Mouse (Mus musculus) adrenal gland, postnatal 4 days (tissue): ENCODE measurements around the gene Fam163a. TPM values are rescaled to one million over a fixed set of nuclear protein-coding genes. Genes with fewer than 3 reads are reported as not detected.
"Not testable (repeated sequence)": the region's sequence is repeated elsewhere in the genome, so short reads cannot be mapped to it uniquely, and the experiment has no call there.

ENCODE experiments used
- DNase-seq, 2 experiments: peaks; one replicate each; pipeline ENCODE4 v3.0.0; 2021 to 2022; ENCODE audit warnings: low spot score in 2 of 2, mixed read lengths in 2 of 2
- long read RNA-seq, 2 experiments: library from polyadenylated mRNA; stranded (forward); transcript quantifications; one replicate each; pipeline ENCODE4 v2.0.0; 2021
- total RNA-seq, 2 experiments: library from RNA; stranded (reverse); gene quantifications; 2 replicates each; pipeline ENCODE4 v1.2.3; 2021

The Fam163a gene
- 10 to 100 TPM; 22.8 to 25.6 TPM for total RNA-seq
- long read RNA-seq, experiment 1, partial matches to known transcripts, result 1 of 24 reads
- long read RNA-seq, experiment 1, other reads (novel, unspliced or antisense), result 22 of 24 reads
- long read RNA-seq, experiment 2, partial matches to known transcripts, result 1 of 34 reads
- long read RNA-seq, experiment 2, other reads (novel, unspliced or antisense), result 33 of 34 reads

DNA sequence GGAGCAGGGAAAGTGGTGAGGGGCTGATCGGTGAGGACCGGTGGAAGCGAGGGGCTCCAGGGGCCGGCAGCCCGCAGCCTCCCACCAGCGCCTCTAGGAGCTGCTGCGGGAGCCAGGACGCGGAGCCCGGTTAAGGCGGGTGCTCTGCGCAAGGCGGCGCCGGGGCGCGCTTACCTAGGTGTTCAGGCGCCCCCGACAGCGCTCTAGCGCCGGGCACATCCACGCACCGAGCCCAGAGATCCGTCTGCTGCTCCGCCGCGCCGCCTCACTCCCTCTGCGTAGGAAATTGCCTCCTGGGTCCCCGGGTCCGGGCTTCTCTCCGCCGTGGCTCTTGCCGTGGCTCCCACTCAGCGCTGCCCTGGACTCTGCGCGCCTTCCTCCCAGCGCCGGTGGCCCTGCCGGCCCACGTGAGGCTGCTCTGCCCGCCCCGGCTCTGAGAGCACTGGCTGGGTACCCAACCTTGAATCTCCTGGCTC is at the start of gene Fam163a:
Fam163a (minus strand) TSS at position 371 of the 476 bp plus-strand sequence.
- DNase-seq, result no peak

DNA sequence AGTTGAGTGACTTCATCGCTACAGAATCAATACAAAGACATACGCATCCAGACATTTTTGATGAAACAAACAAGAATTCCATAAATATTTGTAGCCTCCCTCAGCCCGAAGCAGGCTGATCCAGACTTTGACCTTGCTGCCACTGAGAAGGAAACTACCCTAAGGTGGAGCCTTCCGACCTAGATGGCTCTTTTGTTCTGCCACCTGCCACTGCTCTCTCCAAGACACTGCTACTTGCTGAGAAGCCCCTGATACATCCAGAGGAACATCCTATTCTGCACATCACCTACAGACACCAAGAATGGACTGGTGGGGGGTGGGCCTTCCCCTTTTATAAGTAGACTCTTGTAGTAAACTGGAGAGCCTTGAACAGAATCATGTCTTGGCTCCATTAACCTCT is 46.3 kb upstream of the Fam163a start:
- not testable (repeated sequence) for DNase-seq

DNA sequence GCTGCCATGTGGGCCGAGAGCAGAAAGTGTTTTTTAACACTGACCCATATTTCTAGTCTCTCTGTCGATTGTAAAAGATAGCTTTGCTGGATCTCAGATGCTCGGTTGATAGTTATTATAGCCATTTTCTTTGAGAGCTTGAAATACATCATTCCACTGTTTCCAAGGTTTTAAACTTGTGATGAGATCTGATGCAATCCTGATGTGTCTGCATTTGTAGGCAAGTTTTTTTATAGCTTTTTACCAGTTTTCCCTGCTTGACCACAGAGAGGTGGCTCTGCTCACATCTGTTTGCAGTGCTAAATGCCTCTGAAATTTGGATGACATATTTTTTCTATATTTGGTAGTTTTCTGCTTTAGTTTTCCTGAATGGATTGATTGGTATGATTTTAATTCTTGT is 43.1 kb upstream of the Fam163a start:
- no peak for DNase-seq

DNA sequence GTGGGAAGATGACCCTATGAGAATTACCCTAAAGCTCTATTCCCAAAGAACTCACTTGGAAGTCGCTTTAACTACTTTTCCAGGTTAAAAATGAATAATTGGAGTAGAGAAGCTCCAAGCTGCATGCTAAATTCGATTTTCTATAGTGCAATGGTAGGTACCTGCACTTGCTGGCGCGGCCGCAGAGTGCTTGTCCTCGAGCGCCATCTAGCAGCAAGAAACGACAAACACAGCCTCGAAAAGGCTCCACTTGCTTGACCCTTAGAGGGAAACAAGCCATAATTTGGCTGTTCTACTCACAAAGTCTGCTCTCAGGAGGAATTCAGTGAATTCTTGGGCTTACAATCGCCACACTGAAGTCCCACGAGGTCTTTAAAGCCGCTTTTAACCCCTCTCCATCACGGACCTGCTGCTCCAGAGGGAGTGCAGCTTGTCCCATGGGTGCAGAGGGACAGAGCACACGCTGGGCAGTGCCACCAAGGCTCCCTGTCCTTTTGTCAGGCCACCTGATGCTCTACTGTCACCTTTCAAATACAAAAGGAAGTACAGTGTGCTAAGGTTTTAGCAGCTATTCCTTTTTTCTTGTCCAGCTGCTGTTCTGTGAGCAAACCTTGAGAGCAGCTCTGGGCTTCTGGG is 37.0 kb upstream of the Fam163a start:
- no peak for DNase-seq

DNA sequence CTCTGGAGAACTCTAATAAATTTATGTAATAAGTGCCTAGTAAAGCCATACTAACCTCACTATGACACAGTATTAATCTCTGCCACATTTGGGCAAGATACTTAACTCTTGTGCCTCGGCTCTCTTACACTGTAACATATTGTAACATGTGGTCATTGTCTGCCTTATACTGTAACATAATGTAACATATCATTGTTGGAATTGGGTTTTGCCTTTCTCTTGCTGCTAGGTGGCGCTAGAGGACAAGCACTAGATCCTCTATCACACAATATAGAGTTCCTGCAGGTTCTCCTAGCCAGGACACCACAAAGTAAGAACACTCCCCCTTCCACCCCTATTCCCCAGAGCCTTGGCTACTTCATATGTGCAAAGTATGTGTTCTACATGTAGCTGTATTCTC is 36.2 kb upstream of the Fam163a start:
- DNase-seq, result no peak

DNA sequence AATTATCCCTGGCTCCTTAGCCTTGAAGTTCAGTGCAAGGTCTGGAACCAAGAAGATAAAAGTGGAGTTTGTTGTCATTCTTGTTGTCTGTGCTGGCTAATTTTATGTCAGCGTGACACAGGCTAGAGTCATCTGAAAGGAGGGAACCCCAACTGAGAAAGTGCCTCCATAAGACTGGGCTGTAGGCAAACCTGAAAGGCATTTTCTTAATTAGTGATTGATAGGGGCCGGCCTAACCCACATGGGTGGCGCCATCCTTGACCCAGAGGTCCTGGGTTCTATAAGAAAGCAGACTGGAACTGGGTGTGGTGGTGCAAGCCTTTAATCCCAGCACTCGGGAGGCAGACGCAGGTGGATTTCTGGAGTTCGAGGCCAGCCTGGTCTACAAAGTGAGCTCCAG is 26.3 kb upstream of the Fam163a start:
- DNase-seq, result no peak

DNA sequence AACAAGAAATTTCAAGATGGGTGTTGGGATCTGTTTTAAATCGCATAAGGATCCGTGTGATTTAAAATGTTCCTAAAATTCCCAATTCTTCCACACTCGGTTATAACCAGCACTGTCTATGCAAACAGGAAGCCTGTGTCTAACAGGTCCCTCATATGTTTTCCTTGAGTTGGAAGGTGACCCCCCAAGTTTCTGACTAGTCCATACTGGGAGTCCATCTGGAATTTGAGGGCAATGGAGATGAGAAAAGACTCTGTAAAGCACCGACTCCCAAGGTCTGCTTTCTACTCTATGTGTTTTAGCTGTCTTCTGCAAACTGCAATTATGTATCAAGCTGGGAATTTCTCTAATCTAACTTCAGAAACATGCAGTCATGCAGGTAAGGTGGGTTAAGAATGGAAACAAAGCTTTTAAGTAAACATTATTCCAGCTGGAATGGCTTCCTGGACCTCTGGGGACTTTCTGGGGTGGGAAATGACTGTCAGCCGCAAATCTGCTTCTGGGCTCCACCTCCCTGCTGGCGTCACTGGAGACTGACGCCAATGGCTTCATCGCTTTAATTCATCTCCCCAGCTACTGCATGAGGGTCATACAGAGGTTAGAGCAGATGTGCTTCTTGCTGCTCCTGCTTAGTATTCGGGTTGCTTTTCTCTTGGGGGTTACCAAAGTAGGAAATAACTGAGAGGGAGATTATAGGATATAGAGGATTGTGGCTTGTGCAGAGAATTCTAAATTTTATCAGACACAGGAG is 25.7 kb upstream of the Fam163a start:
- DNase-seq, result no peak

DNA sequence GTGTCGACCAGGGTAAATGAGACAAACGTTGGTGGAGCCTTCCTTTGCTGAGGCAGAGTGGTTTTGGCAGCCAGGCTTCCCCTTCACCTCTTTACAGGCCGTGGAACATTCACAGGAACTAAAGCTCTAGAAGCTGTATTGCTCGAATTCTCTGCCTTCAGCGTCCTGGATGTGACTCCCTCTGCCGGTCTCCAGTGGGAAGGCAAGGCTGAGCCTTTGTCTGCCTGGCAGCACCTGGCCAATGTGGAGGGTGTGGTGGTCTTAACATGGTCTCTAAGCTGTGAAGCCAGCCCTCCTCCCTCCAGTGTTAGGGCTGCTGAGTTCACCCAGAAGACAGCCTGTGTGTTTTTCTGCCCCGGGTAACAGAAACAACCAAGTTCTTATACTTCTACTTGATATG is 24.6 kb upstream of the Fam163a start:
- peak; percentile 27 to 30 for DNase-seq

DNA sequence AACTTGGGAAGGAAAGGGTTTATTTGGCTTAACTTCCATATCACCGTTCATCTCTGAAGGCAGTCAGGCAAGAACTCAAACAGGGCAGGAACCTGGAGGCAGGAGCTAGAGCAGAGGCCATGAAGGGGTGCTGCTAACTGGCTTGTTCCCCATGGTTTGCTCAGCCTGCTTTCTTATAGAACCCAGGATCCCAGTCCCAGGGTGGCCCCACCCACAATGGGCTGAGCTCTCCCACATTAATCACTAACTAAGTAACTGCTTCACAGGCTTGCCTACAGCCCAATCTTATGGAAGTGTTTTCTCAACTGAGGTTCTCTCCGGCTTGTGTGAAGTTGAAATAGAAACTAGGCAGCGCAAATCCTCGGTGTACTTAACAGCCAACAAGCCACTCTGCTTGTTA is 23.9 kb upstream of the Fam163a start:
- DNase-seq, result no peak

DNA sequence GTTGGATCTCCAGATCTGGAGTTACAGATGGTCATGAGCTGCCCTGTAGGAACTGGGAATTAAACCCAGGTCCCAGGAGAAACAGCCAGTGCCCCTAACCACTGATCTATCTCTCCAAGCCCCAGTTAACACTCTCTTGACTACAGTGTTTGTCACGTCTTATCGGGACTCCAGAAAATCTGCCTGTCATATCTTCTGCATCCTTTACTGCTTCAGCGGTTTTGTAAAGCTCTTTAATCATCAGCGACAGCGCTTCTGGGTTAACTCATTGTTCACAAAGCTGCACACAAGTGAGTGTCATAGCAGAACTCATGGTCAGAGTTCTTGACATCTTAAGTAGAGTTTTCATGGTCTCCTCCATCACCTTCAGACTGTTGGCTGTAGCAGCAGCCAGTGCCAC is 22.1 kb upstream of the Fam163a start:
- DNase-seq, result no peak

DNA sequence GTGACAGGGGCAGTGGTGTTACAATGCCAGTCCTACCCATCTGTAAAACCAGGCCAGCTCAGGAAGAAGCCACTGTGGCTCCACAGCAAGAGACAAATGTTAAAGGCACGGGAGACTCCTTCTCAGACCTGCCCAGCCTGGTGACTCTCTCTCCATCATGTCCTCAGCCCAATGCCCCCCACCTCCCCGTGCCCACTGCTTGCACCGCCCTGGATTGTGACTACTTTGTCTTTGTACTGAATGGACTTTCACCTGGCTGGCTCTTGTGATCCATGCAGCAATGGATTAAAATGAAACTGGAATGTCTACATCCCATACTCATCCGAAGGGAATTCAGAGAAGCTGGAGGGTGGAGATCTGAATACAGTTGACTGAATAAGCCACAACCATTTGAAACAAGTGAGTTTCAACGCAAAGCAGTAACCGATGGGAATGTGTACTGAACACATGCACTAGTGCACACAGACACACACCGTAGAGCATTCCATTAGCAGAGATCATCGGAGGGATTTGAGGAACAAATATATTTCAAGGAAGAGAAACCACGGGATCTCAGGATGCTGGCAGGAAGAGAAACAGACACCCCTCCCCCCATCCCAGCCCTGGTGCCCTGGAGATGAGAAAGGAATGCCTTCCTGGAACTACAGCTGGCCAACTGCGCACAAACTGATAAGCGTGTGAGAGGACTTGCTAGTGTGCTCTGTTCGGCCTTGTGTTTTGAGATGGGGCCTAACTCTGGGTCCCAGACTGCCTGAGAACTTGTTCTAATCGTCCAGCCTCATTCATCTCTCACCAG is 17.6 kb upstream of the Fam163a start:
- no peak for DNase-seq

DNA sequence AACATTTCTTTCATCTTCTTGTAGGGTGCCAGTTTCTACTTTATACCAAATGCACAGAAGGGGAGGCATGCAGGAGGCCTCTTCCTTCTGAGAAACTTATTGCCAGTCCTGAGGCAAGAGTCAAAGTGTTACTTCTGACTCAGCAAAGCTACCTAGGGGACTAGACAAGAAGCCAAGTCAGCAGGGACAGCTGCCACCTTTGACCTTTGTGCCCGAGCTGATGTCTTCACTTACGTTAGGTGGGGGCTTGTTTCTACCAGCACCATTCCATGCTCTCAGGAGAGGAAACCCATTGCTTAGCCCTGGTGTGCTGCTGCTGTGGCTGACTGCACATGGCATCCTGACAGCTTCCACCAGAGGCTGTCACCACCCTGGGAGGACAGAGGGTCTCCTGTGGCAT is 16.5 kb upstream of the Fam163a start:
- DNase-seq, result no peak

DNA sequence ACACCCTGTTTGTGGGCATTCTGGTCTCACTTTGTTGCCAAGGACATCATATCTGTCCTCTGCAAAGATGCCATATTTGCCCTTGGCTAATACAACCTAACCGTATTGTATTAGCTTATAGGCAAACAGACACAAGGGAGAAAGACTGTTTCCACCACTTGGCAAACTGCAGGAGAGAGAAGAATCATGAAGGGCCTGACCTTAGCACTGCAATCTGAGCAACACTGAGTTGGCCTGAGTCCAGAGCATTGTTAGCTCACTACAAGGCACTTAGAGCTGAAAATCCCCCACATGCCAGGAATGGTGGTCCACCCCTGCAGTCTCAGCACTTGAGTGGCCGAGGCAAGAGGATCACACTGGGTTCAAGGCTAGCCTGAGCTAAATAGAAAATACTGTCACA is 13.7 kb upstream of the Fam163a start:
- no peak for DNase-seq

DNA sequence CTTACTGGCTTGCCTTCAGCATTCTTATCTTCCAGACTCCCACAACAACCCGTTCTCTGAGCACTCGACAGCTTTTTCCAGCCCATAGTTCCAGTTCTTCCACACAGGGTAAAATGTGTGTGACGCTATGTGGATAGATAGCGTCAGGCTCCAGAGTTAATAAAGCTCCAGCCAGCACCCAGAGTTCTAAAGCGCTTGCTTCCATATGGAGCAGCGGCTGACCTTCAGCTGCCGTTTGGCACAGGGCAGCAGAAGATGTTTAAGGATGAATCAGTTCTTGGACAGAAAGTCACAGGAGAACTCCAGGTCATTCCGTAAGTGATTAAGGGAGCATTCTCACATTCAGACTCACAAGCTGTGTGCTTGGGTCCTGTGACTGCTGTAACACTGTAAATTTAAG is 13.1 kb upstream of the Fam163a start:
- DNase-seq, result no peak

DNA sequence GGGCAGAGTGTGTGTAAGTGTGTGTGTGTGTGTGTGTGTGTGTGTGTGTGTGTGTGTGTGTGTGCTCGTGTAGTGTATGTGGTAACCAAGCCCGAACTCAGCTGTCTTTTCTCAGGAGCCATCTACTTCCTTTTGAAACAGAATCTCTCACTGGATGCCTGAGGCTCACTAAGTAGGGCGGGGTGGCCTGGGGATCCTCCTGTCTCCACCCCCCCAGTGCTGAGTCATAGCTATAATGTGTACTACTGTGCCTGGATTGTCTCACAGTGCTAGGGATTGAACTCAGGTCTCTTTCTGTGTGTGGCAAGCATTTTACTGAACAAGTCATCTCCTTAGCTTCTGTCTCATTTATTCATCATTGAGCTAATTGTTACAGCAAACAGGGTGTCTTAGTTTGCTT is 12.6 kb upstream of the Fam163a start:
- peak in 1 of 2 experiments; percentile 19 for DNase-seq

DNA sequence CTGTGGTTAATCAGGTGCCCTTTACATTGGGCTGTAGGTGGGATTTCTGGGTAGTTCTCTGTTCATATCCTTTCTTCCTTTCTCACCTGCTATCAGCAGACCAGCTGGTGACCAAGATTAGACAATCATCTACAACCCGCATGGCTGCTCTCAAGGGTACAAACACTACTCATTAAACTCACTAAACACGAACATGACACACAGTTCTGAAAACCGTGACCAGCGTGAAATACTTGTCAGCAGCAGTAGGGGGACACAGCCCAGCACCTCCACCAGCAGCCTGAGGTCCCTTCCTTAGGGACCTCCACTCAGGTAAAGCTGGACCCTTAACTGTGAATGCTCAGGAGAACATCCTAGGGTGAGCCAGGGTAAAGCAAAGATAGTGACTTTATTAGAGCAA is 11.4 kb upstream of the Fam163a start:
- DNase-seq, result no peak

DNA sequence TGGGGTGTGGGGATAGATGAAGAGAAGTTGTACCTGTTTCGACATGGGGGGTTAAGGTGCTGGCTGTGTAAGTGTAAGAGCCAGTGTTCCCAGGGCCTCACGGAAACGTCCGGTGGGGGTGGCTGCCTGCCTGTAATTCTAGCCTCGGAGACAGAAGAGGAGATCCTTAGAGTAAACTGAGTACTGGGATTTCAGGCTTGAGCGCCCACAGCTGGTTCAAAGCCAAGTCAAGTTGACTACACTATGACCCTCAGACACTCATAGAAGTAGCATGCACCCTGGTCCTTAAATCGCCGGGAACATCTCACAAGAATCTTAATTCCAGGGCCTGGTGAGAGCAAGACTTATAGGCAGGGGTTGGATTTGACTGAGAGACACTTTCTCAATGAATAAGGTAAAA is 9.8 kb upstream of the Fam163a start:
- DNase-seq, result no peak

DNA sequence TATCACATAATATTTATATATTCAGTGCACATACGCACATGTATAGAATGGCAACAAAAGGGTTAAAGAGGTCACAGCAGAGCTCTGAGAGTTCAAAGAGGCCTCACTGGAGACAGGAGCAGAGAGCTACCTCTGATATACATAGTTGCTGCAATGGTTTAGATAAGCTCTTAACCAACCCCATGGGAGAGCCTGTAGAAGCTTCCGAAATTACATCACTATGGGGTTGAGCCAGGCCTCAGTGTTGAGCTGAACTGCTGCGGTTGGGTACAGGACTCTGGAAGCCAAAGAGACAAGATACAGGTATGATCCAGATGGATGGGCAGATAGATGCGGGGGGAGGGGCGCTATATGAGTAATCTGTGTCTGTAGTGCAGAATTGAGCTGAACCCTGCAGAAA is 8.1 kb upstream of the Fam163a start:
- no peak for DNase-seq

DNA sequence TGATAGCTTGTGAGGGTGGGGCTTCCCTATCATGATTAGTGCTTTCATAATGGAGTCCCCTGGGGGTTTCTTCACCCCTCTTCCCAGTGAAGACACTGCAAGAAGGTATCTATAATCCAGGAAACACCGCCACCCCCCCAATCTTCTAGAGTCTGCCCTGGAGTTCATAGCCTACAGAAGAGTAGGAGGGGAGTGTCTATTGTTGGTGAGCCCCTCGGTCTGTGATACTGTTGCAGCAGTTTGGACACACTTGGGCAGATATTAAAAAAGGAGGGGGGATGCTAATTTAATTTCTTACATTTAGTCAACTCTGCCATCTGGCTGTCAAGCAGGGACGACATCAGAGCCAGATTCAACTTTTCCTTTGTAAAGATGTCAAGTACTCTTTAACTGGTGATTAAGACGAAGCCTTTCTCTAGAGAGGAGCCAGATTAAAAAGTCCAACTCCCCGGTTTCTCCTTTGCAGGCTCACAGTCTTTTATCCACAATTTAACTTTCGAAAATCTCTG is 7.0 kb upstream of the Fam163a start:
- DNase-seq, result no peak

DNA sequence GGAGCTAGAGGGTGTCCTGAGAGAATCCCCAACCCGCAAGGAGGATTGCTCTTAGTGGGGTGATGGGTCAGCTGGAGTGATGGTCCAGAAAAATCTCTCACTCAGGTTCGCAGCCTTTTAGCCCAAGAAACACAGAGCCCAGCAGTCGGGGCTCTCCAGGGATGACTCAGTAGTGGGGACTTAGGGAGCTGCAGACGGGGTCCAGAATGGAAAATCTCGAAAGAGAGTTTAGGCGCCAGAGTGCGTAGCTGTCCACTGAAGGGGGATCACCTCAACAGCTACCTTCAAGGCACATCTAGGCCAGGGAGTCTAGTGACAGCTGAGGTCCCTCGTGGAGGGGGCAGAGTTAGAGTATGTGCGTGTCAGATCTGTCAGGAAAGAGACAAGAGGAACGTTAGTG is 338 bp upstream of the Fam163a start:
- DNase-seq, result no peak

DNA sequence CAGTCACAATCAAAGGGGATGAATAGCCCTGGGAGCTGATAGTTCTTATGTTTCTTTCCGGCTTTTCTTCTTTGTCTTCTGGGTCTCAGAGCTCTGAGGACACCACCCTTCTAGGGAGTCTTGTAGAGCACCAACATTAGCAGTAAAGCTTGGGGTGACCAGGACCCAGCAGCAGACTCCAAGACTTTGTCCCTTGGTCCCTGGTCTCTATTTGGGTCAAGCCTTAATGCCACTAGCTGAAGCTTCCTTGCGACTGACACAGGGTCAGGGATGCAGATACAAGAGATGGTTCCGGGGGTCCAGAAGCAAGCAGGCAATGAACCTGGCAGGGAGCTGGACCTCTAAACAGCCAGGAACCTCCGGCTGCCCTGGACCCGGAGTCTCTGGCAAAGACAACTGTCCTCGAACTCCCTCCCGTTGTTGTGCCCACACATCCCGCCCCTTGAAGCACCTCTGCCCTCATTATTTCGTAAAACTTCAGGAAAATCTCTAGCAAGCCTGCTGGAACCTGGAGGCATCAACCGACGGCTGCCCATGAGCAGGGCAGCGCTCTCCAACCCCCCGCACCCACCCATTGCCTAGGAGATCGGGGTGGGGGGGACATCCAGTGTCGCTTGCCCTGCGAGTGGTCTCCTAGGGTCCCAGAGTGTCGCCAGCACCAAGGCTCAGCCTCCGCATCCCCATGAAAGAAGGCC is 718 bp downstream of the Fam163a start:
- no peak for DNase-seq
